Mouse (Mus musculus) urinary bladder, postnatal 14 days (tissue): ENCODE measurements around the gene A530032D15Rik.
"Not testable (repeated sequence)": the region's sequence is repeated elsewhere in the genome, so short reads cannot be mapped to it uniquely, and the experiment has no call there.

Experiments
- DNase-seq: peaks from one replicate; pipeline ENCODE4 v3.0.0; 2021; ENCODE audit warnings: low spot score

The A530032D15Rik gene

GRCm38 (mm10) chr1:85035801-85036200 lies 73.9 kb downstream of the A530032D15Rik start:
- DNase-seq: not testable (repeated sequence)

- not testable (repeated sequence) for DNase-seq
These were observed 75.3 kb downstream of the A530032D15Rik start for GRCm38 (mm10) chr1:85034394-85034793.

- DNase-seq: not testable (repeated sequence)
These were observed 76.0 kb downstream of the A530032D15Rik start for GRCm38 (mm10) chr1:85033616-85034015.
